Mouse (Mus musculus): ENCODE results near the gene Tmc3. TPM values are rescaled to one million over a fixed set of nuclear protein-coding genes. Genes with fewer than 3 reads are reported as not detected.

Gene Tmc3
- total RNA-seq, 2 experiments from 2014 or later: 0.07 to 0.36 TPM

DNA sequence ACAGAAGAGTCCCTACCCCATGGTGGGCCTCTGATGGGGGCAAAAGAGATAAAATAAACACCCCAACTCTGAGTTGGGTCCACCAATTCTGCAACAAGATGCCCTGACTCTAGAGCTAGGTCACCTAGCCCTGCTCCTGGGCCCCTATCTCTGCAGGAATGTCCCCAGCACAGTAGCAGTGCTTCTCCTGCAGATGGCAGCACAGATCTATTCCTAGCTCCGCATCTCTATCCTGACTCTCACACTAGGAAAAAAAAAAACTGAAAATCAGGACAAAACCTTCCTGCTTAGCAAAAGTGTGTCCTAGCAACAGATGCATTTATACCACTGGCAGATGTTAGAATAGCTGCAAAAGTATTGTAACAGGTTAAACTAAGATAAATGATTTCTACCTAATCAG is 84.0 kb downstream of the Tmc3 start:
- DNase-seq: peak; percentile 57 to 72

GRCm38 (mm10) chr7:83671573-83671972 is 86.8 kb downstream of the Tmc3 start:
- no peak for DNase-seq

Other genes with a start within 250 kb of the Tmc3 start
- gene Stard5, start 47.0 kb downstream of the Tmc3 start, total RNA-seq (2021): 10 to 100 TPM; 21.2 to 32.8 TPM
- 1 to 10 TPM; 3.5 to 4.7 TPM for gene Il16, start 160.8 kb downstream of the Tmc3 start, total RNA-seq (2021)
- under 1 TPM; 0.30 to 0.53 TPM for gene Cfap161, start 210.0 kb downstream of the Tmc3 start, total RNA-seq (2021)